Mouse (Mus musculus) spleen, postnatal 14 days (tissue): ENCODE measurements around the gene Eps8l2.

ENCODE experiments used
- DNase-seq, 2 experiments: peaks; one replicate each; pipeline ENCODE4 v3.0.0; 2021 to 2022; ENCODE audit warnings: low spot score in 2 of 2

Eps8l2 gene

GRCm38 (mm10) chr7:141330706-141331105, 8.0 kb upstream of the Eps8l2 start:
- no peak for DNase-seq

- DNase-seq = no peak
These were observed 6.7 kb upstream of the Eps8l2 start for GRCm38 (mm10) chr7:141331990-141332389.

GRCm38 (mm10) chr7:141335044-141335579, 3.6 kb upstream of the Eps8l2 start:
- no peak for DNase-seq

GRCm38 (mm10) chr7:141335682-141336081, 3.0 kb upstream of the Eps8l2 start:
- DNase-seq = no peak

GRCm38 (mm10) chr7:141336296-141336695, 2.4 kb upstream of the Eps8l2 start:
- no peak for DNase-seq

- DNase-seq = no peak
These were observed 814 bp upstream of the Eps8l2 start for GRCm38 (mm10) chr7:141337716-141338416.

GRCm38 (mm10) chr7:141339215-141339920, 688 bp downstream of the Eps8l2 start:
- no peak for DNase-seq

- DNase-seq = no peak
These were observed 1.3 kb downstream of the Eps8l2 start for GRCm38 (mm10) chr7:141340023-141340422.

GRCm38 (mm10) chr7:141340476-141340875, 1.8 kb downstream of the Eps8l2 start:
- DNase-seq = no peak

- DNase-seq = no peak
These were observed 3.1 kb downstream of the Eps8l2 start for GRCm38 (mm10) chr7:141341689-141342226.

- no peak for DNase-seq
These were observed 4.5 kb downstream of the Eps8l2 start for GRCm38 (mm10) chr7:141343230-141343629.

- DNase-seq = no peak
These were observed 5.0 kb downstream of the Eps8l2 start for GRCm38 (mm10) chr7:141343696-141344095.

GRCm38 (mm10) chr7:141344787-141345186, 6.1 kb downstream of the Eps8l2 start:
- no peak for DNase-seq

- DNase-seq = no peak
These were observed 12.4 kb downstream of the Eps8l2 start for GRCm38 (mm10) chr7:141351061-141351460.

- no peak for DNase-seq
These were observed 16.4 kb downstream of the Eps8l2 start for GRCm38 (mm10) chr7:141355051-141355450.

GRCm38 (mm10) chr7:141355626-141356326, 17.1 kb downstream of the Eps8l2 start:
- no peak for DNase-seq

GRCm38 (mm10) chr7:141356971-141357370, 18.3 kb downstream of the Eps8l2 start:
- DNase-seq = no peak

GRCm38 (mm10) chr7:141361510-141361909, 22.8 kb downstream of the Eps8l2 start:
- DNase-seq = peak in 1 of 2 experiments; percentile 19

GRCm38 (mm10) chr7:141363106-141363751, 24.5 kb downstream of the Eps8l2 start:
- peak; percentile 49 to 75 for DNase-seq

- no peak for DNase-seq
These were observed 25.1 kb downstream of the Eps8l2 start for GRCm38 (mm10) chr7:141363752-141364125.

- no peak for DNase-seq
These were observed 25.8 kb downstream of the Eps8l2 start for GRCm38 (mm10) chr7:141364349-141365048.
